Mouse (Mus musculus) heart, embryonic 10.5 days (tissue): ENCODE measurements around the gene Hhipl1. TPM values are rescaled to one million over a fixed set of nuclear protein-coding genes. Genes with fewer than 3 reads are reported as not detected.

Source experiments
- polyA plus RNA-seq: library from polyadenylated mRNA; unstranded; fragments of >200 nt; fragmentation: Nextera tagmentation; extraction: Ambion mirVana; gene quantifications from 2 replicates; pipeline ENCODE4 v1.2.1, GENCODE M21; 2016

Gene Hhipl1
- polyA plus RNA-seq, 1 experiment from 2014 or later, result 0.28 TPM

Other genes starting within 250 kb of the Hhipl1 start
- gene Setd3, start 127.0 kb upstream of the Hhipl1 start, polyA plus RNA-seq, result 72.6 TPM in 2 replicates
- 2.0 and 3.6 TPM in 2 replicates for gene Ccnk, start 126.7 kb upstream of the Hhipl1 start, polyA plus RNA-seq
- gene Ccdc85c, start 30.8 kb upstream of the Hhipl1 start, polyA plus RNA-seq, result 5.7 and 6.7 TPM in 2 replicates
- gene Cyp46a1, start 28.1 kb downstream of the Hhipl1 start, polyA plus RNA-seq, result 4.4 and 5.9 TPM in 2 replicates
- gene Eml1, start 64.7 kb downstream of the Hhipl1 start, polyA plus RNA-seq, result 47.0 and 50.4 TPM in 2 replicates
- 29.6 and 42.5 TPM in 2 replicates for gene Evl, start 248.4 kb downstream of the Hhipl1 start, polyA plus RNA-seq